Mouse (Mus musculus): ENCODE measurements around the gene Cdh23. TPM values are rescaled to one million over a fixed set of nuclear protein-coding genes. Genes with fewer than 3 reads are reported as not detected.

Cdh23 gene
- total RNA-seq, 1 experiment = 2.3 TPM

GRCm38 (mm10) chr10:60690960-60691359 is 5.3 kb downstream of the Cdh23 start:
- Histone ChIP-seq H3K4me1 (ENCODE audit: control insufficient read depth in 2 of 2, insufficient read depth in 2 of 2, low read length in 2 of 2, poor library complexity in 1 of 2) (peaks cover 0 to 3% of the 10 kb centered on the region in 2 experiments; a peak in 1 of 4 replicates), H3K36me3 (ENCODE audit: control insufficient read depth, insufficient read depth, low read length, poor library complexity, severe bottlenecking) (no peaks in the 10 kb centered on the region), H3K9me3 (ENCODE audit: control insufficient read depth, insufficient read depth, low read depth, low read length) (no peaks in the 10 kb centered on the region; the same call in 1 of the 2 replicates), H3K27ac (ENCODE audit: insufficient read depth, low read depth, low read length, poor library complexity, severe bottlenecking) (no peak overlapping the region), H3K9ac (ENCODE audit: insufficient read depth, low read depth, low read length, poor library complexity, severe bottlenecking) (no peak overlapping the region), H3K4me3 (ENCODE audit: insufficient read depth in 1 of 2, low read depth in 1 of 2, low read length in 2 of 2, poor library complexity in 1 of 2, severe bottlenecking in 1 of 2) (no peak overlapping the region)
- in situ Hi-C loops (cut with MboI; ENCODE audit: low sequenced_read_pairs in 2 of 2, unreplicated experiment in 2 of 2) = no loop called here
- TF ChIP-seq ZC3H11A (IDR thresholded peaks at IDR 0.05; ENCODE audit: borderline replicate concordance, low read depth, low read length) (no peak), ZNF384 (IDR thresholded peaks at IDR 0.05; ENCODE audit: low read depth, low read length) (no peak), CHD2 (IDR thresholded peaks at IDR 0.05; ENCODE audit: low read depth, low read length) (no peak), MAFK (IDR thresholded peaks at IDR 0.05; ENCODE audit: insufficient read depth, low read depth, low read length) (no peak), HCFC1 (IDR thresholded peaks at IDR 0.05; ENCODE audit: borderline replicate concordance, insufficient read depth, low read length) (no peak)
- DNase-seq (ENCODE audit: low read depth, low spot score) = no peak

DNA sequence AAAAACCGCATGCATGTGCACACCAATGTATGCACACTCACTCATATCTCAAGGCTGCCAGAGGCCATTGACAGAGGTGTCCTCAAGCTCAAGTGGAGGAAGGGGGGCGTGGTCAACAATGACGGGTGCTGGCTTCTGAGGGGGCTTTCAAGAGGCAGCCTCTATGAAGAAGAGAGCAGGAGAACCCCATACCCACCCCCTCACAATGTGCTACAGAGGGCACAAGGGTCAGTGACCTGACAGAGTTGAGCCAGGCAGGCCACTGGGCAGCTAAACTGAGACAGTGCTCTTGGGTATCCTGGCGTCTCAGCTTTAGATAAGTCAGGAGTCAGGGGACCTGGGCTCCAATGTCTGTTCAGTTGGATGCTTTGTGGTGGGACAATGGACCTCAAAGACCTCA is 6.9 kb downstream of the Cdh23 start:
- peaks cover 0 to 8% of the 10 kb centered on the region in 2 experiments; a peak in 1 of 4 replicates for H3K4me1 ChIP-seq (ENCODE audit: control insufficient read depth in 2 of 2, insufficient read depth in 2 of 2, low read length in 2 of 2, poor library complexity in 1 of 2)
- no peaks in the 10 kb centered on the region for H3K9me3 ChIP-seq (ENCODE audit: control insufficient read depth, insufficient read depth, low read depth, low read length)
- H3K27ac ChIP-seq (ENCODE audit: insufficient read depth, low read depth, low read length, poor library complexity, severe bottlenecking) = no peak overlapping the region
- H3K9ac ChIP-seq (ENCODE audit: insufficient read depth, low read depth, low read length, poor library complexity, severe bottlenecking) = no peak overlapping the region
- in situ Hi-C loops (cut with MboI; ENCODE audit: low sequenced_read_pairs in 2 of 2, unreplicated experiment in 2 of 2) = no loop called here
- H3K36me3 ChIP-seq (ENCODE audit: control insufficient read depth, insufficient read depth, low read length, poor library complexity, severe bottlenecking) = no peaks in the 10 kb centered on the region
- TF ChIP-seq ZC3H11A (IDR thresholded peaks at IDR 0.05; ENCODE audit: borderline replicate concordance, low read depth, low read length) (no peak), MAFK (IDR thresholded peaks at IDR 0.05; ENCODE audit: insufficient read depth, low read depth, low read length) (no peak), CHD2 (IDR thresholded peaks at IDR 0.05; ENCODE audit: low read depth, low read length) (no peak), HCFC1 (IDR thresholded peaks at IDR 0.05; ENCODE audit: borderline replicate concordance, insufficient read depth, low read length) (no peak), ZNF384 (IDR thresholded peaks at IDR 0.05; ENCODE audit: low read depth, low read length) (no peak)
- DNase-seq (ENCODE audit: low read depth, low spot score) = no peak
- no peak overlapping the region for H3K4me3 ChIP-seq (ENCODE audit: insufficient read depth in 1 of 2, low read depth in 1 of 2, low read length in 2 of 2, poor library complexity in 1 of 2, severe bottlenecking in 1 of 2)

DNA sequence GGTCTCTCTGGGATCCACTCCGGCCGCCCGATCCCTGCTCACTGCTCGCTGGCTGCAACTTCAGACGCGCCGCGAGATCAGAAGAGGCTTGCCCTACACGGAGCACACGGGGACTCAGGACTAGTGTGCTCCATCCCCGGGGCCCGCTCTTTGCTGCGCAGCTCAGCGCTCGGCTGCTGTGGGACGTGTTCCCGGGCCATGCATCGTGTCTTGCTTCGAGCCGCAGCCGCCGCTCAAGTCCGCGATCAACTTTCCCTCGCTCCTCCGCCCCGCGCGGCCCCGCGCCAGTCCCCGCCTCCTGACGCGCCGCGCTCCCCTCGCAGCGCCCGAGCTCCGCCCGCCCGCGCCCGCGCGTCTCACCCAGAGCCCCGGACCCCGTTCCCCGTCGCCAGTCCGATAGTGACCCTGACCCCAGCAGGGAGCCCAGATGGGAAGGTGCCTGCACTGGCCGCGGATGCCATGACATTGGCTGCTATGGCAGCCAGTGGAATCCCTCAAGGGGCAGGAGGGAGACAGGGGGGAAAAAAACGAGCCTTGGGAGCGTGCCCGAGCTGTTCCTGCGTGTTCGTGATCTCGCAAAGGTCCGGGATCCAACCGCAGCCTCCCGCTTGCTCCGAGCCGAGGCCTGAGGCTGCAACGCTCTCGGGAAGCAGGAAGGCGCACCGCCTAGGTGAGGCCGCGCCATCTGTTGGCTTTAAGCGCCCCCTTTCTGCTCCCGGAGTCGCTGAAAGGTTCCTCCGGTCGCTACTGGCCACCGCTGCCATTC is 9.1 kb downstream of the Cdh23 start:
- H3K9me3 ChIP-seq (ENCODE audit: control insufficient read depth, insufficient read depth, low read depth, low read length) = no peaks in the 10 kb centered on the region
- H3K27ac ChIP-seq (ENCODE audit: insufficient read depth, low read depth, low read length, poor library complexity, severe bottlenecking) = no peak overlapping the region
- peak overlapping the region; percentile 58 for H3K9ac ChIP-seq (ENCODE audit: insufficient read depth, low read depth, low read length, poor library complexity, severe bottlenecking)
- no peaks in the 10 kb centered on the region for H3K36me3 ChIP-seq (ENCODE audit: control insufficient read depth, insufficient read depth, low read length, poor library complexity, severe bottlenecking)
- in situ Hi-C loops (cut with MboI; ENCODE audit: low sequenced_read_pairs in 2 of 2, unreplicated experiment in 2 of 2) = no loop called here
- TF ChIP-seq HCFC1 (IDR thresholded peaks at IDR 0.05; ENCODE audit: borderline replicate concordance, insufficient read depth, low read length) (no peak), CHD2 (IDR thresholded peaks at IDR 0.05; ENCODE audit: low read depth, low read length) (no peak), ZC3H11A (IDR thresholded peaks at IDR 0.05; ENCODE audit: borderline replicate concordance, low read depth, low read length) (no peak), ZNF384 (IDR thresholded peaks at IDR 0.05; ENCODE audit: low read depth, low read length) (no peak), MAFK (IDR thresholded peaks at IDR 0.05; ENCODE audit: insufficient read depth, low read depth, low read length) (no peak)
- peaks cover 0 to 8% of the 10 kb centered on the region in 2 experiments; a peak in 1 of 4 replicates for H3K4me1 ChIP-seq (ENCODE audit: control insufficient read depth in 2 of 2, insufficient read depth in 2 of 2, low read length in 2 of 2, poor library complexity in 1 of 2)
- DNase-seq (ENCODE audit: low read depth, low spot score) = no peak
- peak overlapping the region; percentile 63 to 69 for H3K4me3 ChIP-seq (ENCODE audit: insufficient read depth in 1 of 2, low read depth in 1 of 2, low read length in 2 of 2, poor library complexity in 1 of 2, severe bottlenecking in 1 of 2)

- DNase-seq (ENCODE audit: low read depth, low spot score) = no peak
- TF ChIP-seq CHD2 (IDR thresholded peaks at IDR 0.05; ENCODE audit: low read depth, low read length) (no peak), ZNF384 (IDR thresholded peaks at IDR 0.05; ENCODE audit: low read depth, low read length) (no peak), MAFK (IDR thresholded peaks at IDR 0.05; ENCODE audit: insufficient read depth, low read depth, low read length) (no peak), ZC3H11A (IDR thresholded peaks at IDR 0.05; ENCODE audit: borderline replicate concordance, low read depth, low read length) (no peak)
- Histone ChIP-seq H3K9me3 (ENCODE audit: control insufficient read depth, insufficient read depth, low read depth, low read length) (no peaks in the 10 kb centered on the region), H3K9ac (ENCODE audit: insufficient read depth, low read depth, low read length, poor library complexity, severe bottlenecking) (peak overlapping the region; percentile 58), H3K27ac (ENCODE audit: insufficient read depth, low read depth, low read length, poor library complexity, severe bottlenecking) (no peak overlapping the region), H3K4me3 (ENCODE audit: insufficient read depth in 1 of 2, low read depth in 1 of 2, low read length in 2 of 2, poor library complexity in 1 of 2, severe bottlenecking in 1 of 2) (peak overlapping the region; percentile 63 to 69), H3K36me3 (ENCODE audit: control insufficient read depth, insufficient read depth, low read length, poor library complexity, severe bottlenecking) (no peaks in the 10 kb centered on the region), H3K4me1 (ENCODE audit: control insufficient read depth in 2 of 2, insufficient read depth in 2 of 2, low read length in 2 of 2, poor library complexity in 1 of 2) (peaks cover 0 to 8% of the 10 kb centered on the region in 2 experiments; a peak in 1 of 4 replicates)
- in situ Hi-C loops (cut with MboI; ENCODE audit: low sequenced_read_pairs in 2 of 2, unreplicated experiment in 2 of 2) = no loop called here
Measured at GRCm38 (mm10) chr10:60686641-60686975, 9.7 kb downstream of the Cdh23 start.
